Comparison of ENCODE assay signal across 9 mouse cellular contexts in the genomic region with DNA sequence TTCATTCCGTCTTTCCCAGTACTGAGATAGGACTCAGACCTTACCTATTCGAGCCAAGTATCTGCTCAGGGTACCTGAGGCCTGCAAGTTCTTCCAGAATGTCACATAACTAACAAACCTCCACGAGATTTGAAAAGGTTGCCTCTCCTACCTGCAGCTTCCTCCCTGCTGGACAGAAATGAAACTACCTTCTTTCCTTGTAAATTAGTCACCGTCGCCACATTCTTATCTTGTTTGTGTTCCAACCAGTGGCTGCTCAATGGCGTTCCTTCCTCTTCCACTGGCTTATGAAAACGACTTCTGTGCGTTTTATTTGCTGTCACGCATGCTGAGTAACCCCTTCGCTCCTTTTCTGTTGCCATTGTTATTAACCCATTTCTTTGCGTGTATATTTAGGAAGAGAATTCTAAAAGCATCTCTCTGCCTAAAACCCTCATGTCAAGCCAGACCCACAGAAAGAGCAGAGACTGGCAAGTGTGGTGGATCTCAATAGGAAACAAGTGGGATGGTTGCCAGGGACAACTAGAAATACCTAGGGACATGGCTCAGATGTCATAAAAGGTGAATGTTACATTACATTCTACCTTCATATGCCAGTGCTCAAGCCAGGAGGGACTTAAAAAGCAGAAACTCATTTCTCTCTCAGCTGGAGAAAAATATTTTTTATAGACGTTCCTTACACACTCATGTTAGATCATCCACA.
"Had no signal": no experiment of that assay in that cellular context is flagged by ENCODE, and none has a peak within 500 bp of the region (broad histone marks: within the 10 kb centered on the region; RNA-seq: fewer than 3 reads in every experiment).

No protein-coding gene starts in this region.

- H3K9me3 ChIP-seq: kidney, embryonic 15.5 days; limb, embryonic 15.5 days; liver, embryonic 12.5 days; lung, embryonic 15.5 days; midbrain, embryonic 12.5 days had no signal

- H3K36me3 ChIP-seq: limb, embryonic 15.5 days; liver, embryonic 12.5 days; lung, embryonic 15.5 days; midbrain, embryonic 12.5 days had no signal

- ATAC-seq: liver, embryonic 12.5 days had no signal

- H3K4me1 ChIP-seq: kidney, embryonic 15.5 days; liver, embryonic 12.5 days; lung, embryonic 15.5 days; midbrain, embryonic 12.5 days had no signal

- H3K27me3 ChIP-seq: kidney, embryonic 15.5 days; limb, embryonic 15.5 days; liver, embryonic 12.5 days; lung, embryonic 15.5 days; midbrain, embryonic 12.5 days had no signal

- H3K9ac ChIP-seq: kidney, embryonic 15.5 days; limb, embryonic 15.5 days; liver, embryonic 12.5 days; lung, embryonic 15.5 days; midbrain, embryonic 12.5 days had no signal

- H3K4me2 ChIP-seq: kidney, embryonic 15.5 days; limb, embryonic 15.5 days; liver, embryonic 12.5 days; lung, embryonic 15.5 days; midbrain, embryonic 12.5 days had no signal

- H3K4me3 ChIP-seq: kidney, embryonic 15.5 days; limb, embryonic 15.5 days; liver, embryonic 12.5 days; lung, embryonic 15.5 days; midbrain, embryonic 12.5 days had no signal

- DNase-seq: kidney, adult 18-20 months; kidney, postnatal 14 days; right cerebral cortex, postnatal 14 days; thymus, postnatal 36 days had no signal

- H3K27ac ChIP-seq: kidney, embryonic 15.5 days; limb, embryonic 15.5 days; liver, embryonic 12.5 days; lung, embryonic 15.5 days; midbrain, embryonic 12.5 days had no signal
